Mouse (Mus musculus) liver, embryonic 14.5 days (tissue): ENCODE measurements around the gene Parvb.

ENCODE experiments used
- CTCF ChIP-seq: IDR thresholded peaks from 2 replicates; pipeline ENCODE4 v1.5.1; 2016; ENCODE audit warnings: antibody characterized with exemption, low read depth, control low read depth
- EP300 ChIP-seq: IDR thresholded peaks from 2 replicates; pipeline ENCODE4 v1.6.1; 2016; ENCODE audit warnings: antibody characterized with exemption, low read depth

DNA sequence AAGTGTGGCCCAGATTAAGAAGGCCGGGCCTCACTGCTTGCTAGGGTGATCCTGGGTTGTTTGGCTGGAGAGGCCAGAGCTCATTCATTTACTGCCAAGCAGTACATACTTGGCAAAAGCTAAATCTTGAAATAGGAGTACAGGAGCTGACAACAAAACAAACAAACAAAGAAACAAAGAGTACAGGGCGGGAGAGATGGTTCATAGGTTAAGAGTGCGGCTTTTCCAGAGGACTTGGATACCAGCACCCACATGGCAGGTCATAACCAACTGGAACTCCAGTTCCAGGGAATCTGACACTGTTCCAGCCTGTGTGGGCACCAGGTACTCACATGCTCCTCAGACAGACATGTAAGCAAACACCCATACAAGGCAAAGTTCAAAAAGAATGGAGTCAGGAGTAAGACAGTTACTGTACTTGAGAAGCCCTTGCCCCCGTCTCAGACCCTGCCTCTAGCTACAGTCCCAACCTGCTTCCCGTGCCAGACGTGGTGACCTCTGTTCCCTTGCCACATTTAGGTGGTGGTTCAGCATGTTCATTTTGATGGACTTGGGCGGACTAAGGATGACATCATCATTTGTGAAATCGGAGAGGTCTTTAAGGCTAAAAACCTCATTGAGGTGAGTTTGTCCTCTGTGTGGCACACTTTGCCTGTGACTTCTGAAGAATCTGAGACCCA, 35.2 kb upstream of the Parvb start:
- TF ChIP-seq CTCF = no peak
- no peak for TF ChIP-seq EP300
